Mouse (Mus musculus) forebrain, embryonic 10.5 days (tissue): Measurements from ENCODE around the gene Slc36a3. TPM values are rescaled to one million over a fixed set of nuclear protein-coding genes. Genes with fewer than 3 reads are reported as not detected.

ENCODE experiments used
- DNase-seq: peaks from one replicate; pipeline ENCODE4 v3.0.0-alpha.2; 2017; ENCODE audit warnings: low spot score; ENCODE audit errors: extremely low spot score
- H3K27ac ChIP-seq: fragments of 300-500 bp; sonication (generic); 2 replicates; pipeline ENCODE4 v1.5.1; 2016; ENCODE audit warnings: mild to moderate bottlenecking
- H3K27me3 ChIP-seq: fragments of 300-500 bp; sonication (generic); 2 replicates; pipeline ENCODE4 v1.6.1; 2016; ENCODE audit warnings: mild to moderate bottlenecking; ENCODE audit not compliant: poor library complexity, severe bottlenecking
- H3K36me3 ChIP-seq: fragments of 300-500 bp; sonication (generic); replicated peaks from 2 replicates; pipeline ENCODE4 v1.6.1; 2016; ENCODE audit warnings: mild to moderate bottlenecking, moderate library complexity
- H3K4me1 ChIP-seq: fragments of 300-500 bp; sonication (generic); 2 replicates; pipeline ENCODE4 v1.6.1; 2016
- H3K4me3 ChIP-seq: fragments of 300-500 bp; sonication (generic); 2 replicates; pipeline ENCODE4 v1.5.1; 2016; ENCODE audit warnings: mild to moderate bottlenecking, moderate library complexity
- H3K9me3 ChIP-seq: fragments of 300-500 bp; sonication (generic); 2 replicates; pipeline ENCODE4 v1.6.1; 2016; ENCODE audit warnings: mild to moderate bottlenecking, moderate library complexity
- WGBS: fragments of 180-500 bp; shearing (Covaris S2); methylation state at CpG from one replicate; pipeline ENCODE4 v1.1.7; 2016; 5-methylcytosine and 5-hydroxymethylcytosine counted together
- polyA plus RNA-seq: library from polyadenylated mRNA; unstranded; fragments of >200 nt; fragmentation: Nextera tagmentation; extraction: Ambion mirVana; gene quantifications from 2 replicates; pipeline ENCODE4 v1.2.1, GENCODE M21; 2016

The Slc36a3 gene
- polyA plus RNA-seq, 1 experiment from 2014 or later = not detected

DNA sequence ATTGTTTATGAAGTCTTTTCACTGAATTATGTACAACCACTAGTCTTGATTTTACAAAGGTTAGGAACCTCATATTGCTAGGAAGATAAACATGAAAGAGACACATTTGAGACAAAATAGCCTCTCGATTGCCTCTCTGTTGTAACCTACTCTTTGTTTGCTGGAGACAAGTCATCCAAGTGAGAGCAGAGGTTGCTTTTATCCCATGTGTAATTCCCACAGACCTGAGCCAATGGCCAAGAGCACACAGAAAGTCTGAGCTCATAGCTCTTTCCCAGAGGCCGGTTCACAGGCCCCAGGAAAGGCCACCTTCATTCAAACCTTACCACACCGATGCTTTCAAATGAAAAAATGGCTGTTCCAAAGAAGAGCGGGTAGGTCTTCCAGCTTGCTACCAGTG, 17.0 kb upstream of the Slc36a3 start:
- H3K36me3 ChIP-seq = no peaks in the 10 kb centered on the region
- no peak for DNase-seq
- H3K27me3 ChIP-seq = no peaks in the 10 kb centered on the region
- H3K4me3 ChIP-seq = no peak overlapping the region
- no peak overlapping the region for H3K27ac ChIP-seq
- no peaks in the 10 kb centered on the region for H3K9me3 ChIP-seq
- H3K4me1 ChIP-seq = no peaks in the 10 kb centered on the region
- WGBS = 90% methylated on average over 4 of the region's 4 CpGs

- no peaks in the 10 kb centered on the region for H3K36me3 ChIP-seq
- no peak overlapping the region for H3K4me3 ChIP-seq
- no peak overlapping the region for H3K27ac ChIP-seq
- 93% methylated on average over 7 of the region's 7 CpGs for WGBS
- no peaks in the 10 kb centered on the region for H3K4me1 ChIP-seq
- no peak for DNase-seq
- no peaks in the 10 kb centered on the region for H3K9me3 ChIP-seq
- H3K27me3 ChIP-seq = no peaks in the 10 kb centered on the region
These were observed 14.2 kb upstream of the Slc36a3 start for GRCm38 (mm10) chr11:55165748-55166147.

DNA sequence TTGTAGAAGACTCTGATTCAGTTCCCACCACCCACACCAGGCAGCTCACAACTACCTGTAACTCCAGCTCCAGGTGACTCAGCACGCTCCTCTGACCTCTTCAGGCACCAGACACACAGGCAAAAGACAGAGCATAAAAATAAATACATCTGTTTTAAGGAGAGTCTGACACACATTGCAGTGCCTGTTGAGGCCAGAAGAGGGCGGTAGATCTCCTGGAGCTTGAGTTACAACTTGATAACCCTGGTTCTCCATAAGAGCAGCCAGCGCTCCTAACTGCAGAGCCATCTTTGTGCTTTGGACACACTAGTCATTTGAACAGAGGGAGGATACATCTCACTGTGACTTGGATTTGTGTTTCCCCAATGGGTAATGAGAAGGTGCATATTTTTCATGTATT, 13.2 kb upstream of the Slc36a3 start:
- DNase-seq = no peak
- H3K36me3 ChIP-seq = no peaks in the 10 kb centered on the region
- no peaks in the 10 kb centered on the region for H3K9me3 ChIP-seq
- H3K4me3 ChIP-seq = no peak overlapping the region
- H3K4me1 ChIP-seq = no peaks in the 10 kb centered on the region
- H3K27ac ChIP-seq = no peak overlapping the region
- 51% methylated on average over 3 of the region's 3 CpGs for WGBS
- no peaks in the 10 kb centered on the region for H3K27me3 ChIP-seq

GRCm38 (mm10) chr11:55162670-55163069, 11.2 kb upstream of the Slc36a3 start:
- Histone ChIP-seq H3K4me1 (no peaks in the 10 kb centered on the region), H3K27ac (no peak overlapping the region), H3K36me3 (no peaks in the 10 kb centered on the region), H3K9me3 (no peaks in the 10 kb centered on the region), H3K4me3 (no peak overlapping the region), H3K27me3 (no peaks in the 10 kb centered on the region)
- WGBS = 50% methylated on average over 9 of the region's 9 CpGs
- DNase-seq = no peak

DNA sequence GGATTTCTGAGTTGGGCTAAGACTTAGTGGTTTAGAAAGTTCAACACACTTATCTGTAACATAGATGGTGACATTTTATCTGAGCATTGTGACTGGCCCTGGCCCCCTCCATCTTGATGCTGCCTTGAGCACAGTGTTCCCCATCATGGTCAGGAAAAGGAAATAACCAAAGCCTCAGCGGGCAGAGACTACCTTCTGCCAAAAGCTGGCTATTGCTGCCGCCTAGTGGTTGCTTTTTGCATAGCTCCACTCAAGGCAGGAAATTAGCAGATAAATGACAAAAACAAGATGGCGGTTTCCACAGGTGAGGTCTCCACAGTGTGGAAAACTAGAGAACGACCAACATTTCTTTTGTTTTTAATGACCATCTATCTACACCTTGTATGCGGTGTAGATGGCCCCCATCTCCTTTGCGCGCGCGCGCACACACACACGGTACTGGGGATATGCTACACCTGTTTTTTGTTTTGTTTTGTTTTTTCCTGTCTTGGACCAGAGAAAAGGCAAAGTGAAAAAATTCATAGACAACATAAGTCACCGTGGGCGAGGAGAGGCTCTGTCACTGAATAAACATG, 7.4 kb upstream of the Slc36a3 start:
- H3K27me3 ChIP-seq = no peaks in the 10 kb centered on the region
- H3K27ac ChIP-seq = no peak overlapping the region
- no peaks in the 10 kb centered on the region for H3K9me3 ChIP-seq
- H3K36me3 ChIP-seq = no peaks in the 10 kb centered on the region
- peak; percentile 61 for DNase-seq
- no peak overlapping the region for H3K4me3 ChIP-seq
- H3K4me1 ChIP-seq = no peaks in the 10 kb centered on the region
- 50% methylated on average over 13 of the region's 13 CpGs for WGBS

GRCm38 (mm10) chr11:55155070-55155421, 3.5 kb upstream of the Slc36a3 start:
- H3K4me3 ChIP-seq = no peak overlapping the region
- H3K4me1 ChIP-seq = no peaks in the 10 kb centered on the region
- 86% methylated on average over 6 of the region's 6 CpGs for WGBS

DNA sequence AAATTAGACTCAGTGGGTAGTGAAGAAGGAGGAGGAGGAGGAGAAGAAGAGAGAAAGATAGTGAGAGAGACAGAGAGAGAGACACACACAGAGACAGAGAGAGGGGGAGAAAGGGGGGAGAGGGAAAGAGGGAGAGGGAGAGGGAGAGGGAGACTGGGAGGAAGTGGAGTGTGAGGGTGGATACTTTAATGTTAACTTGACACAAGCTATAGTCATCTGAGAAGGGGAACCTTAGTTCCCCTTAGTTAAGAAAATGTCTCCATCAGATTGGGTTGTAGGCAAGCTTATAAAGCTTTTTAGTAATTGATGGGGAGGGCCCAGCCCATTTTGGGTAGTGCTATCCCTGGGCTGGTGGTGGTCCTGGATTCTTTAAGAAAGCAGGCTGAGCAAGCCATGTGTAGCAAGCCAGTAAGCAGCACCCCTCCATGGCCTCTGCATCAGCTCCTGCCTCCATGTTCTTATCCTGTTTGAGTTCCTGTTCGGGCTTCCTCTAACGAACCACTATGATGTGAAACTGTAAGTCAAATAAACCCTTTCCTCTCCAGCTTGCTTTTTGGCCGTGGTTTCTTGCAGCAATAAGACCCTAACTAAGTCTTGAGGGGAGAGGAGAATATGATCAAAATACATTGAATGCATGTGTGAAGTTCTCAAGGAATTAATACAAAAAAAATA, 3.0 kb upstream of the Slc36a3 start:
- H3K36me3 ChIP-seq = no peaks in the 10 kb centered on the region
- H3K9me3 ChIP-seq = no peaks in the 10 kb centered on the region
- no peak overlapping the region for H3K27ac ChIP-seq
- no peaks in the 10 kb centered on the region for H3K4me1 ChIP-seq
- H3K27me3 ChIP-seq = no peaks in the 10 kb centered on the region
- no peak for DNase-seq
- WGBS = 77% methylated on average over 3 of the region's 3 CpGs
- H3K4me3 ChIP-seq = no peak overlapping the region

More at GRCm38 (mm10) chr11:55155070-55155421, 3.5 kb upstream of the Slc36a3 start:
- no peak for DNase-seq
- Histone ChIP-seq H3K36me3 (no peaks in the 10 kb centered on the region), H3K9me3 (no peaks in the 10 kb centered on the region), H3K27me3 (no peaks in the 10 kb centered on the region), H3K27ac (no peak overlapping the region)

DNA sequence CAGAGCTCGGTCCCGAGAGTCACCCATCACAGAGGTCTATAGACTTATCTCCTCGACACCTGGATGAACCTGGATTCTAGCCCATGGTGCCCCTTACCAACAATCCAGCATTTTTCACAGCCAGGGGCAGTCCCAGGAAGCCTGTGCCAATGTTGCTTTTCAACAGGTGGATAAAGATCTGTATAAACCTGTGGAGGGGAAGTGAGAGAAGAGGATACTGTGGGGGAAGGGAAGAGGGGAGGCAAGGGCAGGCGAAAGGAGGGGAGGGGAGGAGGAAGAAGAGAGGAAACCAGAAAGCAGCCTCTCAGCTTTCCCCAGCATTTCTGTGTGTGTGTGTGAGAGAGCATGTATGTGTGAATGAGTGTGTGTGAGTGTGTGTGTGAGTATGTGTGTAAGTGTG, 3.0 kb downstream of the Slc36a3 start:
- peaks cover 7% of the 10 kb centered on the region; the same call in 1 of the 2 replicates for H3K4me1 ChIP-seq
- no peak overlapping the region for H3K4me3 ChIP-seq
- H3K27ac ChIP-seq = no peak overlapping the region
- 84% methylated on average over 4 of the region's 4 CpGs for WGBS
- no peaks in the 10 kb centered on the region for H3K36me3 ChIP-seq
- no peak for DNase-seq
- H3K27me3 ChIP-seq = no peaks in the 10 kb centered on the region
- no peaks in the 10 kb centered on the region for H3K9me3 ChIP-seq

- no peaks in the 10 kb centered on the region for H3K27me3 ChIP-seq
- no peak overlapping the region for H3K27ac ChIP-seq
- H3K4me3 ChIP-seq = no peak overlapping the region
- DNase-seq = no peak
- H3K36me3 ChIP-seq = no peaks in the 10 kb centered on the region
- WGBS = 66% methylated on average over 6 of the region's 6 CpGs
- H3K4me1 ChIP-seq = peaks cover 7% of the 10 kb centered on the region; the same call in 1 of the 2 replicates
- H3K9me3 ChIP-seq = no peaks in the 10 kb centered on the region
These were observed 4.1 kb downstream of the Slc36a3 start for GRCm38 (mm10) chr11:55147423-55147822.

DNA sequence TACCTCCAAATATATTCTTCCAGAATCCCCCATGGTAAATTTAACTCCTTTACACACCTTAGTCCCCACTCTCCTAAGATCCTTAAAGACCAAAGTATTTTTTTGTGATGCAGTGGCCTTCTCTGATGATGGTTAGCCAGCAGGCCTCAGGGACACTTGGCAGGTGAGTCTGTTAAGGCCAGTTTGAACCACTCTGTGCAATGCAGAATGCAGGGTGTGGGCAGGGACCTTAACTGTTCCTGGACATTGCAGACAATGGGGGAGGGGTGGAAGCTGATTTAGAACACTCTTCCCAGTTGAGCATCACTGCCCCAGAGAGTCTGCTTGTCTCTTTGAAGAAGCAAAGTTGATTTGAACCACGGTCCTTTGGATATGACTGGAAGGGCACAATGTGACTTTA, 4.7 kb downstream of the Slc36a3 start:
- DNase-seq = no peak
- Histone ChIP-seq H3K9me3 (no peaks in the 10 kb centered on the region), H3K4me1 (peaks cover 7% of the 10 kb centered on the region; the same call in 1 of the 2 replicates), H3K27ac (no peak overlapping the region), H3K27me3 (no peaks in the 10 kb centered on the region), H3K36me3 (no peaks in the 10 kb centered on the region), H3K4me3 (no peak overlapping the region)
- 48% methylated on average over 1 of the region's 1 CpGs for WGBS

DNA sequence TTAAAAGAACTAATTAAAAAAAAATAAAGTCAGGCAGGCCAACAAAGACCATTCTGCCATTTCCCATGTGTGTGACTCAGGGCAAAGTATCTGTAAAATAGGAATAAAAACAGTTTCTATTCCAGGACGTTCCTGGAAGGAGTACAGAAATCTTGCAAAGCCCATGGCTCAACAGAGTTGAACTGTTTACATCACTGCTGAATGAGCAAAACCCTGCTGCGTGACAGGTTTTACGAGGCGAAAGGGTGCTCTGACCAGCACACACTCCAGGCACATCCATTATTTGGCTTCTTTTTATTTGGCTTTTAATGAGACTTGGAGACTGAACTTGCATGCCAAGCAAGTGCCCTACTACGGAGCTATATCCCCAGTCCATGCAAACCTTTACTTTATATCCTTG, 7.5 kb downstream of the Slc36a3 start:
- H3K36me3 ChIP-seq = no peaks in the 10 kb centered on the region
- WGBS = 90% methylated on average over 5 of the region's 5 CpGs
- H3K9me3 ChIP-seq = no peaks in the 10 kb centered on the region

GRCm38 (mm10) chr11:55141502-55141901, 10.0 kb downstream of the Slc36a3 start:
- no peak overlapping the region for H3K27ac ChIP-seq
- no peaks in the 10 kb centered on the region for H3K27me3 ChIP-seq
- H3K4me1 ChIP-seq = no peaks in the 10 kb centered on the region
- no peak for DNase-seq
- 89% methylated on average over 4 of the region's 4 CpGs for WGBS
- no peaks in the 10 kb centered on the region for H3K9me3 ChIP-seq
- H3K36me3 ChIP-seq = no peaks in the 10 kb centered on the region
- no peak overlapping the region for H3K4me3 ChIP-seq

More for the DNA sequence above, 7.5 kb downstream of the Slc36a3 start:
- Histone ChIP-seq H3K27ac (no peak overlapping the region), H3K27me3 (no peaks in the 10 kb centered on the region), H3K4me1 (peaks cover 7% of the 10 kb centered on the region; the same call in 1 of the 2 replicates), H3K4me3 (no peak overlapping the region)
- DNase-seq = no peak

GRCm38 (mm10) chr11:55137646-55138045, 13.9 kb downstream of the Slc36a3 start:
- H3K4me3 ChIP-seq = no peak overlapping the region
- no peaks in the 10 kb centered on the region for H3K36me3 ChIP-seq
- no peak for DNase-seq
- H3K27ac ChIP-seq = no peak overlapping the region
- no peaks in the 10 kb centered on the region for H3K9me3 ChIP-seq
- no peaks in the 10 kb centered on the region for H3K27me3 ChIP-seq
- H3K4me1 ChIP-seq = no peaks in the 10 kb centered on the region
